Mouse (Mus musculus) layer of hippocampus, adult 11-12 months (tissue): Measurements from ENCODE around the gene Plac8.

Source experiments
- DNase-seq: peaks from one replicate; pipeline ENCODE4 v3.0.0; 2022; ENCODE audit warnings: low spot score

The Plac8 gene

DNA sequence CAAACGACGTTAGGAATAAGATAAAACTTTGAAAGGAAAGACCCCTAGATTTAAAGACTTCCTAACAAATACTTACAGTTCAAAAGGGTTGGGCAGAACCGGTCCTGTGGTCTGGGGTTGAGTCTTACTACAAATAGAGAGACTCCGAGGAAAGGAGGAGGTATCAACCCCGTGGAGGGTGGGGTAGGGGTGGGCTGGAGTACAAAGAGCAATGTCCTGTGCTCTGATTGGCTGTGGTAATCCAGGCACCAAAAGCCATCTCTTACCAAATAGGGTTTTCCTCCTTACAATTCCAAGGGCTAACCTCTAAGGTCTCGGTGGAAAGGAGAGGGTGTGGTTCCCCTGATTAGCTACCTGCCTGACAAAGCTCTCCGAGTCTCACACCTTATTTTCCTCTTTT, at the start of gene Plac8:
Plac8 (minus strand) TSS at position 177 of the 400 bp plus-strand sequence.
- no peak for DNase-seq

DNA sequence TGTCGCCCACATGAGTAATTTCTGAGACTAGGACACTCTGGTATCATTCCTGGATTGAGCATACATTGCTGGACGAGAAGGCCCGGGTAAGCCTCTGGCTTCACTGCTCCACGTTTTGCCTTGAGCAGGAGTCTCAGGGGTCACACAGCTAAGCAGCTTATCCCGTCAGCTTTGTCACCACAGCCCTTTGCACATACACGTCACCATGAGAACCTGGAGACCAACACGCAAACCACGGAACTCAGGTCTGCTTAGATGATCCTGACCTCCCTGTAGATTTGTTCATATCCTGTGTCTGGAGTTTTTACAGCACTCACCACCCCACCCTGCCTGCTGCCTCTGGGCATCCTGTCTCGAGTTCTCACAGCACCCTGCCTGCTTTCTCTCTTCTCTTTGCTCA, 48.9 kb upstream of the Plac8 start:
- no peak for DNase-seq

GRCm38 (mm10) chr5:100619586-100620275, 47.7 kb upstream of the Plac8 start:
- DNase-seq: no peak

DNA sequence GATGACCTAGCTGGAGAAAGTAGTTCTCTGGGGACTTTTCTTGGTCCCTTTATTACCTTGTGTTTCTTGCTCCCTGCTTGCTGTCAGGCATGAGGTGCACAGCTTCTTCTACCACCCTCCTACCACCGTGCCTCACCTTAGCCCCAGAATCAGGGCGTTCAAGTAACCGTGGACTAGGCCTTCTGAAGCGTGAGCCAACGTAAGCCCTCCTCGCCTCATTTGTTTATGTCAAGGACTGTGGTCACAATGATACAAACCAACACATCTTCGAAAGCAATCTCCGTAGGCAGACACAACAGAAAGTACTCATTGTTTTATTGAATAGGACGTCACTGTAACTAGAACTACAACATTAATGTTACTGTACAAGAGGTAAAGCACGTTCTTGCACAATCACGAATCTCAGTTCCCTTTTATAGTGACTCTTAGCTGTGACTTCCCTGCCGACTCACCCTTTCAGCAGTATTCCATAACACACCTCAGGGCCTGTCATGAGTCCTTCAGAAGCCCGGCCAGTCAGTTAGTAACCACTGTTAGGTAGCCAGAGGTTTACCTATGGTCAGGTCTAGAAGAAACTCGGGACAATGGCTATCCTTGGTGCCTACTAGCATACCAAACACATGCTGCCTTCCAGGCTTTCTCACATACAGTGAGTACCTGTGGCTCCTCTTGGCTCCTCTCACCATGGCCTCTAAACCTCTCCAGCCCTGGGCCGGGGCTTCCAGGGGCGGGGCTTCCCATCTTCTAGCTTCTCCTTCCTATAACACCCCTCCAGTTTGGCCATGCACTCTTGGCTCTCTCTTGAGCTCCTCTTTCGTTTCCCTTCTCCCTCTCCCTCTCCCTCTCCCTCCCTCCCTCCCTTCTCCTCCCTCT, 42.1 kb upstream of the Plac8 start:
- no peak for DNase-seq

GRCm38 (mm10) chr5:100607868-100608267, 35.8 kb upstream of the Plac8 start:
- DNase-seq: no peak

DNA sequence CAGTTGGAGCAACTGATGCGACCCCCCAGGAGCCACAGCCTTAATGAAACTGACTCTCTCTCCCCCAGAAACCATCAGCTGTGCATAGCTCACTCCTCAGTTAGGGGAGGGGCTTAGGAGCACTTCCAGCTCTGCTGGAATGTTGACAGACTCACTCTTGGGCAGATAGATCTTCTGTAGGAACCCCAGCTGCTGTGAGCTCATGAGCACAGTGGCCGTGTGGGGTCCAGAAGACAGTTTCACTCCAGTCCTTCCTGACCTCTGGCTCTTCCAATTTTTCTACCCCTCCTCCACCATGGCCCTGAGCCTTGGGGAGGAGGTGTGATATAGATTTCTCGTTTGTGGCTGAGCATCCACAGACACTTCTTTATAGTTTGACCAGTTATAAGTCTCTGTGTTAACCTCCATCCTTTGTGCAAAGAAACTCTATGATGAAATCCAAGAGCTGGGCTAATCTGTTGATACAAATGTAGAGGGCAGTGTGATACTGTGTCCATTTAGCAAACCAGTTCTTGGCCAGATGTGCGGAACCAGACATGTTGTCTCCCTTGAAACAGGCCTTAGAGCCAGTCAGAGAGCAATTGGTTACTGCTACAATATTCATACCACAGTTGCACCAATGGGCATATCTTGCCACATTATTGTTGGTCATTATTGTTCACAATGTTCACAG, 35.2 kb upstream of the Plac8 start:
- DNase-seq: no peak

GRCm38 (mm10) chr5:100605828-100606229, 33.8 kb upstream of the Plac8 start:
- peak; percentile 6 for DNase-seq

DNA sequence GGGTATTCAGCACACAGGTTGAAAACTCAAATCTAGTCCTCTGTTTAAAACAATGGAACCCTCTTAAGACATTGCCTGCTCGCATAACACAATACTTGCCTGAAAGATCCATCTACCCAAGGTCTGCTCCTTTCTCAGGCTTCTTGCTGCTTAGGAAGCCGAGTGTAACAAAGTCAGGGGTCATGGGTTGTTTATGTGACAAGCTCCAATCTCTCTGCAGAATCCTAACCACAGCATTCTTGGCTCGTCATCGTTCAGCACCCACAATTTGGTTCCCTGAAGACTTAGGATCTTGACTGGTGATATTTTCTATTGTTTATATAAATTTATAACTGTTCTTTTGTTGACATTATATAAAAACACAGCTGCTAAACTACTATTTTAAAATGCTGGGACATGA, 32.0 kb upstream of the Plac8 start:
- DNase-seq: no peak

- DNase-seq: no peak
These were observed 29.8 kb upstream of the Plac8 start for GRCm38 (mm10) chr5:100601864-100602263.

DNA sequence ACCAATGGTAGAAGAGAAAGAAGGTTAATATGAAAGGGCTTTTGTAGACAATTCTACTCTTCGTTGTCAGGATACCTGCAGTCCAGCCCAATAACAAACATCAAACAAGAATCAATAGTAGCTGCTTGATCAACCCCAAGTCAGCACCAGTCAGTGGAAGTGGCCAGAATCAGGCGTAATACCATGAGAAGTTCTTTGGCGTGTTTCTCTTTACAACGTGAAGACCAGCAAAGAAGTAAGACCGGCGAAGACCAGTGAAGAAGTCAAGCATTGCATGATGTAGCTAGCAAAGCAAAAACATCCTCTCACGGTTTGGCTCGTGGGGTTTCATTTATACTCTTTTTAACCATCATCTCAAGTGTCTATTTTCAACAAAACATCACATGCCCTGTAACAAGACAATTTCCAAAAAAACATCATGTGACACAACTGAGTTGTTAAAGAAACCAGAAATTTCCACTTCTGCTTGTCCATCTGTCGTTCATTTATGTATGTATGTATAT, 27.0 kb upstream of the Plac8 start:
- no peak for DNase-seq

GRCm38 (mm10) chr5:100597886-100598485, 25.9 kb upstream of the Plac8 start:
- DNase-seq: no peak

- no peak for DNase-seq
These were observed 24.0 kb upstream of the Plac8 start for GRCm38 (mm10) chr5:100595999-100596398.

- no peak for DNase-seq
These were observed 22.9 kb upstream of the Plac8 start for GRCm38 (mm10) chr5:100594803-100595467.

DNA sequence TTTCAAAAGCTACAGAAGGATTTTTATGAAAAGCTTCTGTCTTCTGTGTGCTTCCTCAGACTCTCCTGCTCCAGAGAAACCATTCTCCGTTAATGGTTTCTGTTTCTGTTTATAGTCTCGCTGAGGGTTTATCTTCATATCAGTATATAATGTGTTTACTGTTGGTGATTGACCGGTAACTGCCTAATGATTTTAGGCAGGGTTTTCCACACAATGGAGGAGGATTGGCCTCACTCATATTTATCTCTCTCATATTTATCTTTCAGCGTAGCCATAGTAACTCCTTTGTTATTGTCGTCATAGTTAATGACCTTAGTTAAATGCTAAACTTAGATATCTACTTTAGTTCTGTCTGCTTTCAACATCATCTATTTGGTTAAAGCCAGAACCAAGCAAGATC, 18.5 kb upstream of the Plac8 start:
- DNase-seq: no peak

- DNase-seq: no peak
These were observed 15.6 kb upstream of the Plac8 start for GRCm38 (mm10) chr5:100587626-100588025.

DNA sequence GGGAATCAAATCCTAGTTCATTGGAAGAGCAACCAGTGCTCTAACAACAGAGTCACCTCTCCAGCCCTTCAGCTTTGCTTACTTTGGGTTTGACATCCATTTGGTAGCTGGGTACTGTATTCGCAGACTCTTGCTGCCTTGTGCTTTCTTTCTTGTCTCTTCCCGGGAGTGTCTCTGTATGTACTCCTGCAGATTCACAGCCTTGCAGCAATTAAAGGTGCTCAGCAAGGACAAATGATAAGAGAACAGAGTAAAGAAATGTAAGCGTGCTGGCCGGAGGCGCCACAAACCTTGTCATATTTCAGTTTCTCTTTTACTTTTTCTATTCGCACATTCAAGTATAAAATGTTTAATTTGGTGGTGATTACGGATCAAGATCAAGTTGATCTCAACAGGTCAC, 15.1 kb upstream of the Plac8 start:
- DNase-seq: no peak

DNA sequence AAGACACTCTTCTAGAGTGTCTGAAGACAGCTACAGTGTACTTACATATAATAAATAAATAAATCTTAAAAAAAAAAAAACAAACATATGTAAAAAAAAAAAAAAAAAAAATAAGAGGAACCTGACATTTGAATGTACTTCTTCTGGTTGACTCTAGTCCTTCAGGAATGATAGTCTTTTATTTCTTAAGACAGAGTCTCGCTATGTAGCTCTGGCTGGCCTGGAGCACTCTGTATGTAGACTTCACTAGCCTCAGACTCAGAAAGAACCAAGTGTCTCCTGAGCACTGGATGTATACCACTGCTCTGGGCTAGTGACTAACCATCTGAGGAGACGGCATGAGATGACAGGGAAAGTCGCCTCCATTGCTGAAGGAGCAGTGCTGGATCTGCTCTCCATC, 13.6 kb upstream of the Plac8 start:
- no peak for DNase-seq

GRCm38 (mm10) chr5:100585206-100585644, 13.2 kb upstream of the Plac8 start:
- DNase-seq: no peak

- DNase-seq: no peak
These were observed 11.0 kb upstream of the Plac8 start for GRCm38 (mm10) chr5:100583066-100583465.

DNA sequence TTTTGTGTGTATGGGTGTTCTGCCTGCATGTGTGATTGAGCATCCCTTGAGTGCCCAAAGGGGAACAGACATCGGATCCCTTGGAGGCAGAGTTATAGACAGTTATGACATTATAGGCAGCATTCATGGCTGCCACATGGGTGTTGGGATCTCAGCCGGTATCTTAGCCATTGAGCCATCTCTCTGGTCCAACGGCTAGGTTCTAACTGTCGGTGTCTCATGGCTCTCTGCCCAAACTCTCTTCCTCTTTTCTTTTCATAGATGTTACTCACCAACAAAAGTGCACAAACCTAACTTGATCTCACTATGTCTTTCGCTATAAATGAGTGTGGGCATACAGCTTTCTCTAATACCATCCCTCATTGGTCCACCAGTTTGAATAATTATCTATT, 10.4 kb upstream of the Plac8 start:
- DNase-seq: peak; percentile 11

DNA sequence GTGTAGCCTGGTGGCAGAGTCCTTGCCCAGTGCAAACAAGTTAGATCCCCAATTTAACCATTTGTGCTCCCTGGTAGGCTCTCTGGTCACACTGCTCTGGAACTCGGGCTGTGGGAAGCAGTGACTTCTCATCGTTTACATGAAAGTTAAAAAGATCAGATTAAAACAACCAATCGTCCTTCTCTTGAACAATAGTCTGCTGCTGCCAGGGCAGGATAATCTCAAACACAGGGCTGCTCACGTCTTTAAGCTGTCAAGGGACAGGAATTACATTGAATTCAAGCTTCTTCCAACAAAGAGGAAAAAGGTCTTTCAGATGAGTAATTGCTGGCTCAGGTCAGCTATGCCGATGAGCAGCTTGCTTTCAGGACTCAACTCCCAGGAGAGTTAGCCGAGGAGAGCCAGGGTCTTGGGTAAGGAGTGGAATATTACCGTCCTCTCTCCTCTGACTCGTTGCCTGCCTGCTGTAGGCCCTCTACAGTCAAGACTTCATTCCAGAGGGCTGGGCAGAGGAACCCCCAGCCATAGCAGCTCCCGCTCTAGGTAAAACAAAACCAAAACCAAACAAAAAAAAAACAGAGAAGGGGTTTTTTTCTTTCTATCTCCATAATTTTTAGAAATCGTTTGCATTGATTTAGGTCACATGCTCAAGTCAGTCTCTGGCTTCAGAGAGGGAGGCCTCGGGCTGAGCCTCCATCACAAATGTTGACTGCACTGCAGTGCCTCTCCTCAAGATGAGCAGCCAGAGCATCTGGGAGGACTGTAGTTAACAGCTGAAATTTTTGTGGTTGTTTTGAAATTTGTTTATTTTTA, 9.8 kb upstream of the Plac8 start:
- DNase-seq: no peak
